Mouse (Mus musculus) brain, embryonic 14.5 days (tissue): ENCODE data around the gene Ccn5.

Experiments
- CTCF ChIP-seq: fragments of 200-500 bp; IDR thresholded peaks from 2 replicates; pipeline ENCODE4 v1.5.1; 2012; ENCODE audit warnings: inconsistent platforms, mild to moderate bottlenecking, moderate library complexity, borderline replicate concordance; ENCODE audit not compliant: insufficient read depth, insufficient read length; ENCODE audit errors: extremely low read depth
- POLR2A ChIP-seq: fragments of 200-500 bp; IDR thresholded peaks from 2 replicates; pipeline ENCODE4 v1.6.1; 2012; ENCODE audit warnings: mild to moderate bottlenecking, inconsistent platforms, borderline replicate concordance; ENCODE audit not compliant: poor library complexity, insufficient read depth, insufficient read length, severe bottlenecking; ENCODE audit errors: extremely low read depth

DNA sequence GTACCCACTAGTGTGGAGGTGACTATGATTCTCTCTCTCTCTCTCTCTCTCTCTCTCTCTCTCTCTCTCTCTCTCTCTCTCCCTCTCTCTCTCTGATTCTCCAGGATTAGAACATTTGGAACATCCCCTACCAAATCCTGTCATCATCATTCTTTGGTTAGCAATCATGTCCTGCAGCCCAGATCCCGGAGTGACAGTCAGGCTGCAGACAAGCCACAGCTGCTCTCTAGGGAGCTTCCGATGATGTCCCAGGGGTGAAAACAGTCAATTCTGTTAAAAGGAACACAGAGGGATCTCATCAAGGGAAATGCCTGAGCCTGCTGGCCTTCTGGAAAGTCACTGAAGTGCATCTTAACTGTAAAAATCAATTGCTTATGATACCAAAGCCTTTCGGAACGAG is 21.4 kb downstream of the Ccn5 start:
- no peak for TF ChIP-seq CTCF
- no peak for TF ChIP-seq POLR2A
